Mouse (Mus musculus) bone marrow macrophage, adult 2 months (primary cell): ENCODE measurements around the gene Rnf31. TPM values are rescaled to one million over a fixed set of nuclear protein-coding genes. Genes with fewer than 3 reads are reported as not detected.
A peak's percentile ranks its signal among the peaks of the same experiment; 100 is the strongest.

Source experiments
- H3K27ac ChIP-seq: 2 replicates; pipeline ENCODE4 v1.5.1; 2012; ENCODE audit warnings: low read depth, low read length; ENCODE audit not compliant: insufficient read depth
- H3K4me1 ChIP-seq: 2 replicates; pipeline ENCODE4 v1.6.1; 2012; ENCODE audit warnings: low read length; ENCODE audit not compliant: control insufficient read depth, insufficient read depth
- H3K4me3 ChIP-seq: 2 replicates; pipeline ENCODE4 v1.5.1; 2012; ENCODE audit warnings: mild to moderate bottlenecking, low read length, moderate library complexity; ENCODE audit not compliant: insufficient read depth
- CTCF ChIP-seq: IDR thresholded peaks from 2 replicates; pipeline ENCODE4 v1.5.1; 2012; ENCODE audit warnings: low read depth, mild to moderate bottlenecking, low read length, moderate library complexity
- POLR2A ChIP-seq: IDR thresholded peaks from 2 replicates; pipeline ENCODE4 v1.6.1; 2012; ENCODE audit warnings: mild to moderate bottlenecking, low read depth, low read length, borderline replicate concordance
- polyA plus RNA-seq: library from polyadenylated mRNA; stranded (reverse); fragments of >200 nt; gene quantifications from 2 replicates; pipeline ENCODE4 v1.2.4, GENCODE M21; 2012; ENCODE audit not compliant: missing spikeins, insufficient read depth, insufficient read length

Rnf31 gene
- polyA plus RNA-seq, 1 experiment: 38.5 TPM

- Histone ChIP-seq H3K27ac (0 out of 2 replicates have a peak overlapping the region, but pooled peaks have one; percentile 89), H3K4me3 (peak overlapping the region; percentile 83), H3K4me1 (peaks cover 25% of the 10 kb centered on the region)
- TF ChIP-seq POLR2A: no peak
These were observed 51.2 kb downstream of the Rnf31 start for GRCm38 (mm10) chr14:55642679-55643059.

GRCm38 (mm10) chr14:55643060-55643907 is 51.8 kb downstream of the Rnf31 start, which contains the start of gene Tm9sf1:
TSS of gene Tm9sf1 (minus strand) at chr14:55643806.
- H3K27ac ChIP-seq: peak within 1 kb of the TSS; percentile 89
- H3K4me1 ChIP-seq: peaks cover 26% of the 10 kb centered on the region
- TF ChIP-seq CTCF (no peak), POLR2A (0 out of 2 replicates have a peak, but pooled peaks have one; percentile 4)
- peak within 1 kb of the TSS; percentile 83 for H3K4me3 ChIP-seq

GRCm38 (mm10) chr14:55644261-55644888 is 52.9 kb downstream of the Rnf31 start:
- peak overlapping the region; percentile 83 for H3K4me3 ChIP-seq
- H3K4me1 ChIP-seq: peaks cover 29% of the 10 kb centered on the region
- TF ChIP-seq POLR2A (no peak), CTCF (no peak)
- peak overlapping the region; percentile 76 for H3K27ac ChIP-seq

- TF ChIP-seq POLR2A (no peak), CTCF (no peak)
- H3K4me1 ChIP-seq: peaks cover 25% of the 10 kb centered on the region
- H3K27ac ChIP-seq: no peak within 1 kb of the TSS
These were observed 58.4 kb downstream of the Rnf31 start, which contains the start of gene Tssk4 for GRCm38 (mm10) chr14:55649884-55650283. TSS of gene Tssk4 (plus strand) at chr14:55650184.

GRCm38 (mm10) chr14:55651528-55651927 is 60.0 kb downstream of the Rnf31 start:
- H3K27ac ChIP-seq: no peak overlapping the region
- peaks cover 16% of the 10 kb centered on the region for H3K4me1 ChIP-seq
- no peak for TF ChIP-seq POLR2A
- no peak for TF ChIP-seq CTCF
- no peak overlapping the region for H3K4me3 ChIP-seq

More at GRCm38 (mm10) chr14:55649884-55650283, 58.4 kb downstream of the Rnf31 start, which contains the start of gene Tssk4:
- no peak within 1 kb of the TSS for H3K4me3 ChIP-seq

Other genes starting within 250 kb of the Rnf31 start
- 28.3 and 33.4 TPM in 2 replicates for gene Dhrs4, start 113.0 kb upstream of the Rnf31 start, polyA plus RNA-seq
- gene Carmil3, start 101.1 kb upstream of the Rnf31 start, polyA plus RNA-seq: 0.43 TPM in 1 of 2 replicates, not detected in the other
- not detected in 2 replicates for gene Cpne6, start 81.3 kb upstream of the Rnf31 start, polyA plus RNA-seq
- gene Nrl, start 66.7 kb upstream of the Rnf31 start, polyA plus RNA-seq: not detected in 2 replicates
- gene Pck2, start 51.4 kb upstream of the Rnf31 start, polyA plus RNA-seq: 34.7 and 38.6 TPM in 2 replicates
- gene Dcaf11, start 31.7 kb upstream of the Rnf31 start, polyA plus RNA-seq: 54.5 and 57.0 TPM in 2 replicates
- gene A730061H03Rik, start 31.3 kb upstream of the Rnf31 start, polyA plus RNA-seq: not detected in 2 replicates
- not detected in 2 replicates for gene Fitm1, start 16.1 kb upstream of the Rnf31 start, polyA plus RNA-seq
- gene Psme1, start 13.6 kb upstream of the Rnf31 start, polyA plus RNA-seq: 382 and 397 TPM in 2 replicates
- gene Emc9, start 6.4 kb upstream of the Rnf31 start, polyA plus RNA-seq: 19.3 and 21.9 TPM in 2 replicates
- 219 and 291 TPM in 2 replicates for gene Psme2, start 595 bp upstream of the Rnf31 start, polyA plus RNA-seq
- 74.7 and 77.7 TPM in 2 replicates for gene Irf9, start 11.9 kb downstream of the Rnf31 start, polyA plus RNA-seq
- 0.25 TPM in 1 of 2 replicates, not detected in the other for gene Rec8, start 26.3 kb downstream of the Rnf31 start, polyA plus RNA-seq
- gene Ipo4, start 44.2 kb downstream of the Rnf31 start, polyA plus RNA-seq: 31.4 and 33.3 TPM in 2 replicates
- 0.59 and 3.0 TPM in 2 replicates for gene Gm49378, start 46.2 kb downstream of the Rnf31 start, polyA plus RNA-seq
- 61.9 and 64.9 TPM in 2 replicates for gene Tm9sf1, start 52.1 kb downstream of the Rnf31 start, polyA plus RNA-seq
- gene Tssk4, start 58.5 kb downstream of the Rnf31 start, polyA plus RNA-seq: 1.6 and 1.7 TPM in 2 replicates
- gene Mdp1, start 68.8 kb downstream of the Rnf31 start, polyA plus RNA-seq: 35.9 and 36.3 TPM in 2 replicates
- gene Gmpr2, start 80.2 kb downstream of the Rnf31 start, polyA plus RNA-seq: 38.8 and 41.2 TPM in 2 replicates
- gene Nedd8, start 80.4 kb downstream of the Rnf31 start, polyA plus RNA-seq: 318 and 335 TPM in 2 replicates
- 18.0 and 19.5 TPM in 2 replicates for gene Tinf2, start 90.1 kb downstream of the Rnf31 start, polyA plus RNA-seq
- gene Tgm1, start 122.2 kb downstream of the Rnf31 start, polyA plus RNA-seq: 0.59 and 1.1 TPM in 2 replicates
- gene Rabggta, start 130.6 kb downstream of the Rnf31 start, polyA plus RNA-seq: 28.2 and 29.4 TPM in 2 replicates
- 117 and 120 TPM in 2 replicates for gene Dhrs1, start 154.0 kb downstream of the Rnf31 start, polyA plus RNA-seq
- gene Nop9, start 154.0 kb downstream of the Rnf31 start, polyA plus RNA-seq: 17.1 and 22.1 TPM in 2 replicates
- 0.67 TPM in 1 of 2 replicates, not detected in the other for gene Cideb, start 166.8 kb downstream of the Rnf31 start, polyA plus RNA-seq
- 0.15 and 0.25 TPM in 2 replicates for gene Ltb4r2, start 169.7 kb downstream of the Rnf31 start, polyA plus RNA-seq
- 1.5 and 1.7 TPM in 2 replicates for gene Ltb4r1, start 174.3 kb downstream of the Rnf31 start, polyA plus RNA-seq
- not detected in 2 replicates for gene Adcy4, start 192.4 kb downstream of the Rnf31 start, polyA plus RNA-seq
- 28.4 and 31.8 TPM in 2 replicates for gene Ripk3, start 197.2 kb downstream of the Rnf31 start, polyA plus RNA-seq
- gene Nfatc4, start 231.4 kb downstream of the Rnf31 start, polyA plus RNA-seq: 0.36 and 0.99 TPM in 2 replicates